Mouse (Mus musculus) cortical plate, adult 2 months (tissue): ENCODE measurements around the gene Dnah7c.
"Not testable (repeated sequence)": the region's sequence is repeated elsewhere in the genome, so short reads cannot be mapped to it uniquely, and the experiment has no call there.

Experiments
- CTCF ChIP-seq: fragments of 200-500 bp; IDR thresholded peaks from 2 replicates; pipeline ENCODE4 v1.5.1; 2011; ENCODE audit warnings: mild to moderate bottlenecking, control low read depth, low read length; ENCODE audit not compliant: insufficient read depth; ENCODE audit errors: extremely low read depth
- POLR2A ChIP-seq: fragments of 200-500 bp; IDR thresholded peaks from 2 replicates; pipeline ENCODE4 v1.6.1; 2011; ENCODE audit warnings: mild to moderate bottlenecking, low read length, control low read depth; ENCODE audit not compliant: insufficient read depth; ENCODE audit errors: extremely low read depth

DNA sequence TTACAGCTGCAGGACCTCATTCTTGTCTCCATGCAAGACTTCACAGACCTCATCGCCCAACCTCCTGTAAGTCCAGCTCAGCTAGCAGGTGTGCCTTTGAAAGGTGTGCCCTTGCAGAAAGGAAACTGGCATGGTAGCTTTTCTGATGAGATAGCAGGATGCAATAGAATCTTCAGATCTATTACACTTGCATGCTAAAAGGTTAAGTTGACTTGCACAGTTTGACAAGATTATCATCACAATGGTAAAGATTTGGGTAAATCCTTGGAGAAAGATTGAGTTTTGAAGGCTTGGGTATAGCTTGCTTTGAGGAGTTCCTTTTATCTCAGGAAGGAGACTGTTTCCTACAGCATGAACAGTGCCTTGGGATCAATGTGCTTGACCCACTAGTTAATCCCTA is 89.3 kb downstream of the Dnah7c start:
- TF ChIP-seq CTCF, POLR2A: not testable (repeated sequence)
